Mouse (Mus musculus): Measurements from ENCODE around the gene 4931406C07Rik.

- no peak for TF ChIP-seq MAFK (IDR thresholded peaks at IDR 0.05; ENCODE audit: borderline replicate concordance, low read depth, low read length)
- TF ChIP-seq TAL1 (IDR thresholded peaks at IDR 0.05; ENCODE audit: low read length), result no peak
- TF ChIP-seq POLR2A (IDR thresholded peaks at IDR 0.05; ENCODE audit: control insufficient read depth in 1 of 2, insufficient read depth in 1 of 2, low read depth in 1 of 2, low read length in 2 of 2, poor library complexity in 1 of 2), result no peak
- no peak for TF ChIP-seq CTCF (IDR thresholded peaks at IDR 0.05 in 2 of 3, conservative IDR thresholded peaks at IDR 0.05 in 1 of 3; ENCODE audit: control insufficient read depth in 1 of 3, insufficient read depth in 1 of 3, low read depth in 2 of 3, low read length in 3 of 3, poor library complexity in 1 of 3, severe bottlenecking in 1 of 3)
- no peak for TF ChIP-seq EP300 (IDR thresholded peaks at IDR 0.05; ENCODE audit: low read depth in 1 of 2, low read length in 2 of 2)
These were observed 68.5 kb downstream of the 4931406C07Rik start for GRCm38 (mm10) chr9:15237516-15238296.

Data from MEL (cell line).